Mouse (Mus musculus) cortical plate, adult 2 months (tissue): ENCODE measurements around the gene Hectd2.

ENCODE experiments used
- CTCF ChIP-seq: fragments of 200-500 bp; IDR thresholded peaks from 2 replicates; pipeline ENCODE4 v1.5.1; 2011; ENCODE audit warnings: mild to moderate bottlenecking, control low read depth, low read length; ENCODE audit not compliant: insufficient read depth; ENCODE audit errors: extremely low read depth
- POLR2A ChIP-seq: fragments of 200-500 bp; IDR thresholded peaks from 2 replicates; pipeline ENCODE4 v1.6.1; 2011; ENCODE audit warnings: mild to moderate bottlenecking, low read length, control low read depth; ENCODE audit not compliant: insufficient read depth; ENCODE audit errors: extremely low read depth

GRCm38 (mm10) chr19:36601869-36602268 is 47.4 kb downstream of the Hectd2 start:
- TF ChIP-seq CTCF, result no peak
- no peak for TF ChIP-seq POLR2A
